Mouse (Mus musculus) heart, postnatal 10 days (tissue): ENCODE results near the gene Card19. TPM values are rescaled to one million over a fixed set of nuclear protein-coding genes. Genes with fewer than 3 reads are reported as not detected.

Experiments
- DNase-seq, 2 experiments: peaks; one replicate each; pipeline ENCODE4 v3.0.0; 2021
- intact Hi-C: fragments of 180-260 bp; cut with DNase I; formaldehyde crosslinking; loops from one replicate; pipeline ENCODE4 v1.15.1; 2025
- total RNA-seq, 2 experiments: library from RNA; stranded (reverse); gene quantifications; 2 replicates each; pipeline ENCODE4 v1.2.3; 2021

Gene Card19
- total RNA-seq, 2 experiments from 2014 or later = 112 to 117 TPM

- intact Hi-C loops = no loop called here
- DNase-seq = no peak
Measured at GRCm38 (mm10) chr13:49233792-49234572, 18.1 kb upstream of the Card19 start.

DNA sequence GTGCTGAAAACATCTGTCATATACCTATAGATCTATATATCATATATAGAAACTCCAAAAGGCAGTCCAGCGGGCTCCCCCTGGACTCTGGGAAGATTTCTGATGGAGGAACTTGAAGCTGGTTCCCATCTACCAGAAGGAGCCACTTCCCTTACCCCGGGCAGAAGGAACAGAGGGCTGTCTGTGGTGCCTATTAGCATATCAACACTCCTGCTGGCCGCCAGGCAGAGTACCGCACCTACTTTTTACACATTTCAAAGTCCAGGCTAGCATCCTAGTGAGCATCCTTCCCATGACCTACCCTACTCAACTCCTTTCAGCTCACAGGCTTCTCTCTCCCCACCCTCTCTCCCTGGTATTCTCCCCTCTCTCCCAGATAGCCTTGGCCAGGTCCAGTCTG is 9.8 kb upstream of the Card19 start:
- DNase-seq = no peak
- intact Hi-C loops = no loop called here

DNA sequence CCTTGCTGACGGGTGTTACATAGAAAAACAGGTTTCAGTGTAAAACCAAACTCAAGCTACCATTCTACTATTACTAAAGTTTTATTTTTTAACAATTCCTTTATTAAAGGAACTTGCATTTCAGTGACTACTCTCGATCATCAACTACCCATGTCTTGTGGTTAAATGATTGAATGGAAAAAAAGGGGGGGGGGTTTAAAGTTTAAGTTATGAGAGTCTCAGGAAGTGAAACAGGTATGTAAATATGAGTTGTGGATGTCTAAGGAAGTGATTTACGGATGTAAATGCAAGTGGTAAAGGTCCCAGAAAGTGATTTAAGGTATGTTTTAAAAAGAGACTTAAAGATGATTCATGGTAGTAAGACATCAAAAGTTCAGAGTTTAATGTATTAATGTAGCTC is 9.3 kb upstream of the Card19 start:
- DNase-seq = no peak
- intact Hi-C loops = no loop called here

- intact Hi-C loops = no loop called here
- no peak for DNase-seq
Measured at GRCm38 (mm10) chr13:49224729-49225128, 8.9 kb upstream of the Card19 start.

DNA sequence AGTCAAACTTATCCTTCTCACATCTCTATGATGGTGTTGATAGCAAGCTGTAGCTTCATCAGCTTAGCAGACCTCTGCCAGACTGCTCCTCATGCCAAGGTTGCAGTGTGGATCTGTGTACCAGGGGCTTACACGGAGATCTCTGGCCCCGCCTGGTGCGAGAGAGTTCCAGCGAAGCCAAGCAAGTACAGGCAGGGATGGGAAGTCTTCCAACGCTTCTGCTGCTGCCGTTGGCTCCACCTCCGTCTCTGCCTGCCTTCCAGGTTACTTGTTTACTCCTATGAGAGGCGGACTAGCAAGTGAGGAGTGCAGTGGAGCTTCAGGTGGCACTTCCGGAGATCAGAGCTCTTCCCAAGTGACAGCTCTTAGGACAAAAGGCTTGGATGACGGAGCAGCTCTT is 8.5 kb upstream of the Card19 start:
- no peak for DNase-seq

DNA sequence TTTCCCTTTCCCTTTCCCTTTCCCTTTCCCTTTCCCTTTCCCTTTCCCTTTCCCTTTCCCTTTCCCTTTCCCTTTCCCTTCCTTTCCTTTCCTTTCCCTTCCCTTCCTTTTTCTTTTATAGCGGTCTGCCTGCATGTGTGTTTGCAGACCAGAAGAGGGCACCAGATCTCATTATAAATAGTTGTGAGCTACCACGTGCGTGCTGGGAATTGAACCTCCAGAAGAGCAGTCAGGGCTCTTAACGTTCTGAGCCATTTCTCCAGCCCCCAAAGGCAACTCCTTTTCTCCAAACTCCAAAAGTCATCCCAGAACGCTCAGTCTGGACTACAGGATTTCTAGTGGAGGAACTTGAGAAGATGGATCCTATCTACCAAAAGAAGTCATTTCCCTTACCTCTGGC is 5.1 kb upstream of the Card19 start:
- DNase-seq = no peak
- intact Hi-C loops = no loop called here

More for the DNA sequence above, 8.5 kb upstream of the Card19 start:
- intact Hi-C loops = no loop called here

DNA sequence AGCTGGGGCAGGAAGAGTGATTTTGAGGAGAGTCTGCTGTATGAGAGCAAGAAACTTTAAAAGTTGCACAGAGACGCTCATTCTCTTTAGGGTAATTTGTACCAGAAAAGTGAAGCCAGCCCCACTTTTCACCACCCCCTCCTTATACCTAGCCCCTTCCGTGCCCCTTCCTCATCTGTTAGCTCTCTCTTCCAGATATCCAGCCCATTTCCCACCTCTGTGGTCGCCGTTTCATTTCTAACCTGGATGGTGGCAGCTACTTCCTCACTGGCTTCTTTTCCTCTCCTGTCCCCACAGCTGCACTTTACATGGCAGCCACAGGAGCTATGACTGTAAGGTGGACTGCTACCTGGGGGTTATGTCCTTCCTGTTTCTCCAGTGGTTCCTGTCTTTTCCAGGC is 3.5 kb upstream of the Card19 start:
- DNase-seq = no peak
- intact Hi-C loops = loop anchor here (10.0 kb wide), 1 partner anchor 165 kb away; no protein-coding TSS in a partner anchor

GRCm38 (mm10) chr13:49218651-49219050 is 2.8 kb upstream of the Card19 start:
- intact Hi-C loops = loop anchor here (10.0 kb wide), 1 partner anchor 166 kb away; no protein-coding TSS in a partner anchor
- DNase-seq = no peak

DNA sequence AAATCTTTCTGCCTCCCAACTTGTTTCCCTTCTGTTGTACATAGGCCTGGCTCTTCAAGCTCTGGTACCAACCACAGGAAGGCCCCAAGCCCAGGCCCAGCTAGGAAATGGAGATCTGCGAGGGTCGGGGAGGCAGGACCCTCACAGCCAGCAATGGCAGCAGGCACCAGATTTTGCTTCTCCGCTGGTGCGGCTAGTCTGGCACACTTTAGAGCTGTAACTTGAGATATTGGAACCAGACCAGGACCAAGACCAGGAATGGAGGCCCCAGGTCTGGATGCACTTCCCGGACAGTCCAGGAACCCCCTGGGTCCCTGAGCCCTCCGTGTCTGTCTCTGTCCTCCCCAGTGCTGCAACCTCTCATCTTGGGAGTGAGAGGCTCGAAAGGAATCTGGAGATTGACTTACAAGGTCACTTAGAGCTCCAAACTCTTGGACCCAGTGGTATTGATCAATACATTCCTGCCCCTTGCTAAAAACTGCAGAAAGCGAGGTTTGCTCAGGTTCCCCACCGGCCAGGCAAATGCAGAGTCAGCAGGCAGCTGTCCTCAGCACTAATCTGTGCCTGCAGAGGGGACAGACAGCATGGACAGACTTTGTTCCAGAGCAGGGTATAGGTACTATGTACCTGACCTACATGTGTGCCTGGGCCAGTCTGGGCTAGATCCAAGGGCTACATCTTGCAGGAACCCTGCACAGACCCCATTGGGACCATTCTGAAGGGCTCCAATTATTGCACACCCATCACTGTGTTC is 1.1 kb upstream of the Card19 start:
- intact Hi-C loops = loop anchor here (10.0 kb wide), 1 partner anchor 168 kb away; no protein-coding TSS in a partner anchor
- peak in 1 of 2 experiments; percentile 39 for DNase-seq

DNA sequence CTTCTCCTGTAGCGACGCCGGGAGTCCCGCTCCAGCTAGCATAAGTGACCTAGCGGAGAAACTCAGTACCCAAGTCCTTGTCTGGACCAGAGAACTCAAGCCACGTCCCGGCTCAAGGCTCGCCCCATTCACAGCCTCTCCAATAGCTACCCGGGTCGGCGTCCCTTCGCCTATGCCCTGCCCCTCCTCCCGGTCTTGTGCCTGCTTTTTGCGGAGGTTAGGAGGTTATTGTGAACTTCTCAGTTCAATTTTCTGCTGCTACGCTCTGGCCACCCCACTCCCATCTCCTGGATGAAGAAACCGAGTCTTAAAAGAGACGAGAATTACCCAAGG is 349 bp upstream of the Card19 start:
- intact Hi-C loops = loop anchor here (10.0 kb wide), 1 partner anchor 169 kb away; no protein-coding TSS in a partner anchor
- DNase-seq = no peak

DNA sequence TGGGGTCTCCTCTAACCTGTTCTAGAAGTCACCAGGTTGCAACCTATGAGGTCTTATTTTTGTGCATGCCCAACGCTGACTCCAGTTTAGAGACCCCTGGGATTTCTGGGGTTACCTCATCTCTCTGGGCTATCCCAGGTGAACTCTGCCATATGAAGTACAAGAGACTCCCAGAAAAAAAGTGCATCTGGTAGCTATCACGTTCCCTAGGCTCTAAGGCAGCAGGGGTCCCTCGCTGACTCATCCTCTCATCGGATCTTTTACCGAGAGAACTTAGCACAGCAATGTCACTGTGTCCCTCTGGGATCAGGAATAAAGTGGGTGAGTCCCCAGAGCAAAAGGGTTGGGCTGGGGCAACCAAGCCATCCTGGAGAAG is 721 bp downstream of the Card19 start:
- intact Hi-C loops = loop anchor here (10.0 kb wide), 1 partner anchor 170 kb away; no protein-coding TSS in a partner anchor
- no peak for DNase-seq

DNA sequence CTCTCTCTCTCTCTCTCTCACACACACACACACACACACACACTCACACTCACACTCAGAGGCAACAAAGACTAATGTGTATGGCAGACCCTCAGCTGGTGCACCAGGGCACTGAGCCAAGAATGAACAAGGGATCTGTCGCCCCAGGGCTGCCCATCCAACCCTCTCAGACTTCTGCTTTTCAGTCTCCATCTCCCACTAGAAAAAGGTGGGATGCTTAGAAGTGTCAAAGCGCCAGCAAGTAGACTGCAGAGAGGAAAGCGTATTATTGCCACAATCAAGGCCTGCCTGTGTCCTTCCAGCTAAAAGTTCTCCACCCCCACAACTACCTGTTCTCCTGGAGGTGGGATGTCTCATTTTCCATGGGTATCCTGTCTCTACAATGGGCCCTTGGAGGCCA is 1.4 kb downstream of the Card19 start:
- peak in 1 of 2 experiments; percentile 27 for DNase-seq
- intact Hi-C loops = loop anchor here (10.0 kb wide), 1 partner anchor 170 kb away; no protein-coding TSS in a partner anchor

GRCm38 (mm10) chr13:49213531-49213932 is 2.3 kb downstream of the Card19 start:
- DNase-seq = peak in 1 of 2 experiments; percentile 56
- intact Hi-C loops = loop anchor here (10.0 kb wide), 1 partner anchor 171 kb away; no protein-coding TSS in a partner anchor

DNA sequence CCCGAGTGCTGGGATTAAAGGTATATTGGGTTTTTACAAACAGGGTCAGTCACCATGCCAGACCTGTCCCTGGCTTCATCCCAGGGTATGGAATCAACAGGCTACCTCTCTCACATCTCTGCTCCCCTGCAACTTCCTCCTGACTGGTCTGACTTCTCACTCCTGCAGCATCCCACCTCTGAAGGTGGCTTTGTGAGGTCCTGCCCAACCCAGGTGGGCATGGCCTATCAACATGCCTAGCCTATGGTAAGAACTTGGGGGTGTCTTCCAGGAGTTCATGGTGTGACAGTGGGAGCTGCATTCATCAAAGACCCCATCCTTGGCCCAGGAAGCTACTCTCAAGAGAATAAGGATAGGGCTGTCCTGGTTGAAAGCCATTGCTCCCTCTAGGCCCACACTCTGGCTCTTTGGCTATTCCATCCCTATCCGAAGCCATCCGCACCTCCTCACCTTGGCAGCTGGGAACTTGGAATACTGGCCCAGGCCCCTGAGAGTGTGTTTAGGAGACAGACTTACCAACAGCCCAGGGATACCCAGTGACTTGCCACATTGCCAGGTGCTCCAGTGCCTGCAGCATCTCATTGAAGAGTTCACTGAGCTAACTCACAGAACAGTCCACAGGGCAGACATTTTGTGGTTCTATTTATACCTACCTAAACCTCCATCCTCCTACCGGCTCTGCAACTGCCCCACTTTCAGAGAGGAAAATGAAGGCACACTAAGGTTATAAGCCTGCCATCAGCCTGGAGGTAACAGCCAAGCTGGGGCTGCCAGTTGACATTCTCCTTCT is 2.9 kb downstream of the Card19 start:
- DNase-seq = no peak
- intact Hi-C loops = loop anchor here (10.0 kb wide), 1 partner anchor 172 kb away; no protein-coding TSS in a partner anchor

DNA sequence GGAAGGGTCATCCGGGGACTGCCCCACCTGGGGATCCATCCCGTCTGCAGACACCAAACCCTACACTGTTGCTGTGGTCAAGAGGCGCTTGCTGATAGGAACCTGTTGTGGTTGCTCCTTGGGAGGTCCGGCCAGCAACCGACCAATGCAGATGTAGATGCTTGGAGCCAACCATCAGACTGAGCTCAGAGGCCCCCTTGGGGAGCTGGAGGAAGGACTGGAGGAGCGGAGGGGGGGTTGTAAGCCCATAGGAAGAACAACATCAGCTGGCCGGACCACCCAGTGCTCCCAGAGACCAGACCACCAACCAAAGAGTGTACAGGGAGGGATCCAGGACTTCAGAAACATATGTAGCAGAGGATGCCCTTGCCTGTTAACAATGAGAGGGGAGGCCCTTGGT is 6.5 kb downstream of the Card19 start:
- intact Hi-C loops = no loop called here
- DNase-seq = no peak

GRCm38 (mm10) chr13:49206341-49206740 is 9.5 kb downstream of the Card19 start:
- no peak for DNase-seq
- intact Hi-C loops = no loop called here

DNA sequence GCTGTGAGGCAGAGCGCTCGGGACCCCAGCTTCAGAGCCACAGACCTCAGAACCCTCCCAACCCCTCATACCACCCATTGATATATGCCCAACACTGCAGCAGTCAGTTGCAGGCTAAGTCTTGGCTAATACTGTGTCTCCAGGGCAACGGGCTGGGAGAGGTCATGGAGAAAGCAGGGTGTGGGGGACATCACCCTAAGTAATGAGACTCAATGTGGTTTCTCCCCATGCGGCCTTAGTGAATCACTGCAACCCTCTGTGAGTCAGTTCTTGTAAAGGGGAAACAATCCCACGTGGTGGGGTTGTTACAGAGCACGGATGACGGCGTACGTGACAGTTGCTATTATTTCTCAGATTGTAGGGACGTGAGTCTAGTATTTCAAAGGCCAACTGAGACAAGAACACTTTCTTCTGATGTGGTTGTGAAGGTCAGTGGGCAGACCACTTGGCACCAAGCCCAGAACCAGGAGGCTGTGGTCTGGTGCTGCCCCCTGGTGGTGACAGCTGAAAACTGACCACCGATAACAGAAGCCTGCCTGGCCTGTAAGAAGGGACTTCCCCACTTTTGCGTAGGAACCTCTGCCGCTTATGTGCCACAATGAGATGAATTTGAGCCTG is 10.3 kb downstream of the Card19 start:
- DNase-seq = peak; percentile 88 to 94
- intact Hi-C loops = loop anchor here (2.0 kb wide), 1 partner anchor 33 kb away; no protein-coding TSS in a partner anchor

GRCm38 (mm10) chr13:49202556-49202955 is 13.3 kb downstream of the Card19 start:
- intact Hi-C loops = no loop called here

GRCm38 (mm10) chr13:49200688-49201087 is 15.1 kb downstream of the Card19 start:
- DNase-seq = no peak
- intact Hi-C loops = no loop called here

More at GRCm38 (mm10) chr13:49202556-49202955, 13.3 kb downstream of the Card19 start:
- DNase-seq = no peak

- intact Hi-C loops = no loop called here
- no peak for DNase-seq
Measured at GRCm38 (mm10) chr13:49199891-49200290, 15.9 kb downstream of the Card19 start.
